Comparison of ENCODE assay signal across 8 mouse cellular contexts in the genomic region with DNA sequence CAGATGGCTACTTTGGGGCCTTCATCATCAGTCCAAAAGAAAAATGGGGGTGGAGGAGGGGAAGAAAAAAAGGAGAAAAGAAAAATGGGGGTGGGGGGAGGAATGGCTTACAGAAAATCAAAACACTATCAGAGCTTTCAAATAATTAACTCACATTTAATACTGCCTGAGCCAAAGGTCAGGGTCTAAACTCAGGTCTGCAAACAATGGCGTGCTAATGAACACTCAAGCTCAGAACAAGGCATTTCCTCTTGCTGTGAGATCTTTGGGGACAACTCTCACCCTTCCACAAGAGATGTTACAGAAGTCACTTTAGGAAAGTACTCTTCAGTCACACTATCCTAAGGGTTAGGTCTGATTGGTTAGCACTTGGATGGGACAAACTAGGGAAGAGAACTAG. TPM values are rescaled to one million over a fixed set of nuclear protein-coding genes. Genes with fewer than 3 reads are reported as not detected.
DNase-seq lines count a peak whose midpoint lies in the region; ATAC-seq lines count a peak whose summit lies in the region.

No protein-coding gene starts in this region.

- peak overlapping the region; percentile 90; the same call in 1 of the 2 replicates for H3K4me2 ChIP-seq in forebrain, embryonic 13.5 days
- no peak overlapping the region for H3K4me2 ChIP-seq in forebrain, embryonic 16.5 days (ENCODE audit: low read length)
- H3K4me2 ChIP-seq in kidney, embryonic 16.5 days (replicated peaks; ENCODE audit: low read depth, low read length) = peak overlapping the region; percentile 64
- H3K4me2 ChIP-seq in hindbrain, embryonic 15.5 days = peak overlapping the region; percentile 78; the same call in 1 of the 2 replicates

- H3K4me1 ChIP-seq in forebrain, embryonic 13.5 days = peaks cover 68% of the 10 kb centered on the region
- peaks cover 51% of the 10 kb centered on the region for H3K4me1 ChIP-seq in forebrain, embryonic 16.5 days (replicated peaks; ENCODE audit: control insufficient read depth, insufficient read depth, low read length)
- peaks cover 73% of the 10 kb centered on the region for H3K4me1 ChIP-seq in kidney, embryonic 16.5 days (ENCODE audit: insufficient read depth, low read length)
- H3K4me1 ChIP-seq in hindbrain, embryonic 15.5 days (replicated peaks) = peaks cover 56% of the 10 kb centered on the region

- ATAC-seq in forebrain, embryonic 13.5 days = no peak
- ATAC-seq in forebrain, embryonic 16.5 days = no peak
- no peak for ATAC-seq in kidney, embryonic 16.5 days (ENCODE audit: low FRiP score, low TSS enrichment)
- ATAC-seq in hindbrain, embryonic 15.5 days (ENCODE audit: low FRiP score, low read depth) = no peak
- no peak for ATAC-seq in frontal cortex, adult (ENCODE audit: low TSS enrichment)

- H3K4me3 ChIP-seq in forebrain, embryonic 13.5 days = no peak overlapping the region
- H3K4me3 ChIP-seq in forebrain, embryonic 16.5 days (replicated peaks; ENCODE audit: low read length) = no peak overlapping the region
- peak overlapping the region; percentile 98 for H3K4me3 ChIP-seq in kidney, embryonic 16.5 days (ENCODE audit: low read length)
- no peak overlapping the region for H3K4me3 ChIP-seq in hindbrain, embryonic 15.5 days
- no peak overlapping the region for H3K4me3 ChIP-seq in macrophage (ENCODE audit: inconsistent target)

- H3K27me3 ChIP-seq in forebrain, embryonic 13.5 days = no peaks in the 10 kb centered on the region
- no peaks in the 10 kb centered on the region for H3K27me3 ChIP-seq in forebrain, embryonic 16.5 days (replicated peaks; ENCODE audit: control insufficient read depth, insufficient read depth, low read length)
- H3K27me3 ChIP-seq in kidney, embryonic 16.5 days (ENCODE audit: insufficient read depth, low read length) = no peaks in the 10 kb centered on the region
- H3K27me3 ChIP-seq in hindbrain, embryonic 15.5 days = no peaks in the 10 kb centered on the region

- 71% methylated on average over 1 of the region's 1 CpGs for WGBS in forebrain, embryonic 13.5 days
- WGBS in forebrain, embryonic 16.5 days = 63% methylated on average over 1 of the region's 1 CpGs
- WGBS in kidney, embryonic 16.5 days = 11% methylated on average over 1 of the region's 1 CpGs
- WGBS in hindbrain, embryonic 15.5 days = 58% methylated on average over 1 of the region's 1 CpGs
- WGBS in macrophage (ENCODE audit: missing documents) = 100% methylated on average over 1 of the region's 1 CpGs

- H3K9me3 ChIP-seq in forebrain, embryonic 13.5 days (replicated peaks) = no peaks in the 10 kb centered on the region
- H3K9me3 ChIP-seq in forebrain, embryonic 16.5 days (ENCODE audit: control insufficient read depth, low read length) = no peaks in the 10 kb centered on the region
- H3K9me3 ChIP-seq in kidney, embryonic 16.5 days (ENCODE audit: low read length) = no peaks in the 10 kb centered on the region
- no peaks in the 10 kb centered on the region for H3K9me3 ChIP-seq in hindbrain, embryonic 15.5 days

- H3K79me2 ChIP-seq in macrophage (ENCODE audit: inconsistent target) = peaks cover 82% of the 10 kb centered on the region

- no peak overlapping the region for H3K27ac ChIP-seq in forebrain, embryonic 13.5 days
- H3K27ac ChIP-seq in forebrain, embryonic 16.5 days (ENCODE audit: low read length) = no peak overlapping the region
- H3K27ac ChIP-seq in kidney, embryonic 16.5 days (ENCODE audit: low read length) = peak overlapping the region; percentile 77
- H3K27ac ChIP-seq in hindbrain, embryonic 15.5 days (replicated peaks) = no peak overlapping the region
- H3K27ac ChIP-seq in macrophage = peak overlapping the region; percentile 29; the same call in 1 of the 2 replicates

- DNase-seq in kidney, postnatal 4 days = no peak
- no peak for DNase-seq in spleen, postnatal 14 days (ENCODE audit: low spot score in 2 of 2)

- 0 out of 2 replicates have a peak overlapping the region, but pooled peaks have one; percentile 95 for H3K9ac ChIP-seq in forebrain, embryonic 13.5 days
- no peak overlapping the region for H3K9ac ChIP-seq in forebrain, embryonic 16.5 days (replicated peaks; ENCODE audit: low read depth, low read length)
- peak overlapping the region; percentile 25; the same call in 1 of the 2 replicates for H3K9ac ChIP-seq in kidney, embryonic 16.5 days (replicated peaks; ENCODE audit: low read length)
- no peak overlapping the region for H3K9ac ChIP-seq in hindbrain, embryonic 15.5 days

- H3K36me3 ChIP-seq in forebrain, embryonic 13.5 days (ENCODE audit: poor library complexity, severe bottlenecking) = no peaks in the 10 kb centered on the region
- no peaks in the 10 kb centered on the region for H3K36me3 ChIP-seq in forebrain, embryonic 16.5 days (ENCODE audit: control insufficient read depth, insufficient read depth)
- no peaks in the 10 kb centered on the region for H3K36me3 ChIP-seq in kidney, embryonic 16.5 days (ENCODE audit: insufficient read depth, low read length)
- H3K36me3 ChIP-seq in hindbrain, embryonic 15.5 days = no peaks in the 10 kb centered on the region
- no peaks in the 10 kb centered on the region for H3K36me3 ChIP-seq in macrophage (ENCODE audit: inconsistent target)

RNA-seq across cellular contexts. Expression of a gene that starts 3.4 kb away (rescaled TPM):
- 114 and 136 TPM in 2 replicates for polyA plus RNA-seq in forebrain, embryonic 13.5 days (2015; fragmentation: Nextera tagmentation; extraction: Ambion mirVana)
- 150 and 155 TPM in 2 replicates for polyA plus RNA-seq in forebrain, embryonic 16.5 days (2015; fragmentation: Nextera tagmentation; extraction: Ambion mirVana)
- polyA plus RNA-seq in kidney, embryonic 16.5 days (2015; fragmentation: Nextera tagmentation; extraction: Ambion mirVana) = 360 and 374 TPM in 2 replicates
- 140 and 154 TPM in 2 replicates for polyA plus RNA-seq in hindbrain, embryonic 15.5 days (2015; fragmentation: Nextera tagmentation; extraction: Ambion mirVana)
- total RNA-seq in macrophage (2018; cell fraction: chromatin; rRNA removed) = 100 to 1,000 TPM in 2 of 26 experiments, 10 to 100 TPM in 24; 30.6 to 199 (median 65.0) TPM
- total RNA-seq in macrophage (2018; cell fraction: cytosol; rRNA removed) = 100 to 1,000 TPM; 111 to 157 (median 131) TPM
- total RNA-seq in macrophage (2018; cell fraction: nucleus; rRNA removed) = 100 to 1,000 TPM in 1 of 26 experiments, 10 to 100 TPM in 25; 56.6 to 111 (median 76.5) TPM
- 117 to 186 TPM (median 183 TPM) in 3 replicates for polyA plus RNA-seq in macrophage (2018)

RNA-seq across cellular contexts. Expression of a gene that starts 22.9 kb away (rescaled TPM):
- polyA plus RNA-seq in forebrain, embryonic 13.5 days (2015; fragmentation: Nextera tagmentation; extraction: Ambion mirVana) = 351 and 356 TPM in 2 replicates
- 296 and 297 TPM in 2 replicates for polyA plus RNA-seq in forebrain, embryonic 16.5 days (2015; fragmentation: Nextera tagmentation; extraction: Ambion mirVana)
- polyA plus RNA-seq in kidney, embryonic 16.5 days (2015; fragmentation: Nextera tagmentation; extraction: Ambion mirVana) = 406 and 407 TPM in 2 replicates
- 283 and 294 TPM in 2 replicates for polyA plus RNA-seq in hindbrain, embryonic 15.5 days (2015; fragmentation: Nextera tagmentation; extraction: Ambion mirVana)
- total RNA-seq in macrophage (2018; cell fraction: chromatin; rRNA removed) = 10 to 100 TPM in 25 of 26 experiments, 1 to 10 TPM in 1; 9.3 to 72.1 (median 34.4) TPM
- 100 to 1,000 TPM; 134 to 274 (median 165) TPM for total RNA-seq in macrophage (2018; cell fraction: cytosol; rRNA removed)
- 10 to 100 TPM; 30.4 to 70.0 (median 47.1) TPM for total RNA-seq in macrophage (2018; cell fraction: nucleus; rRNA removed)
- 201 to 248 TPM (median 241 TPM) in 3 replicates for polyA plus RNA-seq in macrophage (2018)

RNA-seq across cellular contexts. Expression of a gene that starts 23.1 kb away (rescaled TPM):
- 4.3 and 4.4 TPM in 2 replicates for polyA plus RNA-seq in forebrain, embryonic 13.5 days (2015; fragmentation: Nextera tagmentation; extraction: Ambion mirVana)
- 6.7 and 10.0 TPM in 2 replicates for polyA plus RNA-seq in forebrain, embryonic 16.5 days (2015; fragmentation: Nextera tagmentation; extraction: Ambion mirVana)
- polyA plus RNA-seq in kidney, embryonic 16.5 days (2015; fragmentation: Nextera tagmentation; extraction: Ambion mirVana) = 9.7 and 10.1 TPM in 2 replicates
- polyA plus RNA-seq in hindbrain, embryonic 15.5 days (2015; fragmentation: Nextera tagmentation; extraction: Ambion mirVana) = 10.6 and 10.8 TPM in 2 replicates
- 10 to 100 TPM in 2 of 26 experiments, 1 to 10 TPM in 24; 1.4 to 11.2 (median 6.7) TPM for total RNA-seq in macrophage (2018; cell fraction: chromatin; rRNA removed)
- 1 to 10 TPM; 2.6 to 8.3 (median 4.4) TPM for total RNA-seq in macrophage (2018; cell fraction: cytosol; rRNA removed)
- 10 to 100 TPM in 1 of 26 experiments, 1 to 10 TPM in 25; 1.5 to 14.1 (median 5.7) TPM for total RNA-seq in macrophage (2018; cell fraction: nucleus; rRNA removed)
- 3.7 to 5.2 TPM (median 4.7 TPM) in 3 replicates for polyA plus RNA-seq in macrophage (2018)

Comparison
In these comparisons a context has a peak if more than half of its experiments do, and no peak if none do; other contexts are left out.
1. H3K9ac ChIP-seq: peak in forebrain, embryonic 13.5 days (single experiment) and kidney, embryonic 16.5 days (single experiment); none in forebrain, embryonic 16.5 days (single experiment) and hindbrain, embryonic 15.5 days (single experiment).
2. H3K27ac ChIP-seq: peak in kidney, embryonic 16.5 days (single experiment) and macrophage (single experiment); none in forebrain, embryonic 13.5 days (single experiment), forebrain, embryonic 16.5 days (single experiment) and hindbrain, embryonic 15.5 days (single experiment).